Mouse (Mus musculus) heart, embryonic 14.5 days (tissue): ENCODE data around the gene Madd. TPM values are rescaled to one million over a fixed set of nuclear protein-coding genes. Genes with fewer than 3 reads are reported as not detected.

Experiments
- ATAC-seq: fragments of 200-750 bp; cut with Nextera tagmentation; 2 replicates; pipeline ENCODE4 v1.8.0; 2017; ENCODE audit warnings: low read depth, moderate TSS enrichment; ENCODE audit not compliant: insufficient number of reproducible peaks, insufficient read depth, low FRiP score
- H3K27ac ChIP-seq, 2 experiments: fragments of 200-500 bp in 1 of 2; fragments of 300-500 bp in 1 of 2; sonication (generic) in 1 of 2; replicated peaks in 1 of 2; 2 replicates each; pipeline ENCODE4 v1.5.1; 2012 to 2014; ENCODE audit warnings: low read depth in 2 of 2, low read length in 2 of 2, control low read depth in 1 of 2, mild to moderate bottlenecking in 1 of 2, mixed read lengths in 1 of 2; ENCODE audit not compliant: control insufficient read depth in 1 of 2, insufficient read depth in 1 of 2
- H3K27me3 ChIP-seq: fragments of 300-500 bp; sonication (generic); 2 replicates; pipeline ENCODE4 v1.6.1; 2014; ENCODE audit warnings: mild to moderate bottlenecking, low read length, control low read depth; ENCODE audit not compliant: control insufficient read depth, insufficient read depth
- H3K36me3 ChIP-seq: fragments of 300-500 bp; sonication (generic); 2 replicates; pipeline ENCODE4 v1.6.1; 2014; ENCODE audit warnings: mild to moderate bottlenecking, control low read depth, low read length, mixed read lengths; ENCODE audit not compliant: control insufficient read depth, insufficient read depth
- H3K4me1 ChIP-seq, 2 experiments: fragments of 200-500 bp in 1 of 2; fragments of 300-500 bp in 1 of 2; sonication (generic) in 1 of 2; 2 replicates each; pipeline ENCODE4 v1.6.1; 2012 to 2014; ENCODE audit warnings: low read length in 2 of 2, control low read depth in 1 of 2, mixed read lengths in 1 of 2; ENCODE audit not compliant: control insufficient read depth in 2 of 2, insufficient read depth in 2 of 2
- H3K4me2 ChIP-seq: fragments of 300-500 bp; sonication (generic); 2 replicates; pipeline ENCODE4 v1.6.1; 2014; ENCODE audit warnings: mild to moderate bottlenecking, low read length
- H3K4me3 ChIP-seq, 2 experiments: fragments of 200-500 bp in 1 of 2; fragments of 300-500 bp in 1 of 2; sonication (generic) in 1 of 2; 2 replicates each; pipeline ENCODE4 v1.5.1; 2012 to 2014; ENCODE audit warnings: low read length in 2 of 2, mild to moderate bottlenecking in 2 of 2, control low read depth in 1 of 2, low read depth in 1 of 2, moderate library complexity in 1 of 2; ENCODE audit not compliant: control insufficient read depth in 1 of 2, insufficient read depth in 1 of 2
- H3K9ac ChIP-seq: fragments of 300-500 bp; sonication (generic); 2 replicates; pipeline ENCODE4 v1.6.1; 2014; ENCODE audit warnings: mild to moderate bottlenecking, low read length
- H3K9me3 ChIP-seq: fragments of 300-500 bp; sonication (generic); 2 replicates; pipeline ENCODE4 v1.6.1; 2016; ENCODE audit warnings: low read length, control low read depth; ENCODE audit not compliant: control insufficient read depth
- WGBS: fragments of 180-500 bp; shearing (Covaris S2); extraction: QIAGEN DNeasy Blood & Tissue Kit; methylation state at CpG from one replicate; pipeline ENCODE4 v1.1.7; 2014; 5-methylcytosine and 5-hydroxymethylcytosine counted together
- polyA plus RNA-seq: library from polyadenylated mRNA; unstranded; fragments of >200 nt; fragmentation: Nextera tagmentation; extraction: Ambion mirVana; gene quantifications from 2 replicates; pipeline ENCODE4 v1.2.1, GENCODE M21; 2014

Madd gene
- polyA plus RNA-seq, 1 experiment from 2014 or later, result 5.2 TPM

DNA sequence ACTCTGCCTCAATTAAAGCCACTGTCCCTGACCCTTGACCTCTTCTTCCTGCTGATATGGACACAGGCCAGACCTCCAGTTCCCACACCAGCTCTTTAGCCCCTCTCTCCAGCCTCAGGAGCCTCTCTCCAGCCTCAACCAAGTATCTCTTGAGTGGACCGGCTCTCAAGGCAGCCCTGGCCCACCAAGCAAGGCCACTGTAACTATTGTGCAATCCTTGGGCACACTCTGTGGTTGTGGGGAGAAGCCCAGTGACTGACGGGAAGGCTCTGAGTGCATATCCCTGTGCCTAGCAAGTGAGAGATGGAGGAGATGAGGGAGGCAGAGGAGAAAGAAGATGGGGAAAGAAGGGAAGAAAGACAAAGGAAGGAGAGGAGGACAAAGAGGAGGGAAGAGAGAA lies 85.5 kb downstream of the Madd start:
- Histone ChIP-seq H3K4me2 (no peak overlapping the region), H3K9ac (no peak overlapping the region), H3K36me3 (no peaks in the 10 kb centered on the region), H3K4me1 (peaks cover 4 to 10% of the 10 kb centered on the region in 2 experiments; a peak in 2 of 4 replicates), H3K9me3 (no peaks in the 10 kb centered on the region), H3K27ac (no peak overlapping the region), H3K4me3 (no peak overlapping the region), H3K27me3 (no peaks in the 10 kb centered on the region)
- no peak for ATAC-seq
- WGBS, result 70% methylated on average over 2 of the region's 2 CpGs

DNA sequence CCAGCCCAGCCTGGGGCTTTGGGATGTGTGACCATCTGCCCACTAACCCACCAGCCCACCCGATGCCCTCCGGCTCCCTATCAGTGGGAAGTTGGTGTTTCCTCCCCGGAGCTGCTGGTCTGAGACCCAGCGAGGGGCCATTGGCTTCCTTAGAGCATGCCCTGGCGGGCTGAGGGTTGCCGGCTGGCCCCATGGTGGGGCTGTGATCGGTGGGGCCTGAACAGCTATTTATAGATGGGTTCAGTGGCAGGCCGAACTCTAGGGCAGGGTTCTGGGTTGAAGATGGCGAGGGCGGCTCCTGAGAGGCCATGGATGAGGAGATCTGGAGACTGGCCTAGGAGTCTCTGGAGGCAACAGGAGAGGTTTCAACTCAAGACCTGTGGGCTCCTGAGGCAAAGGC lies 86.6 kb downstream of the Madd start:
- Histone ChIP-seq H3K36me3 (no peaks in the 10 kb centered on the region), H3K4me1 (peaks cover 4 to 10% of the 10 kb centered on the region in 2 experiments; a peak in 2 of 4 replicates), H3K27ac (no peak overlapping the region), H3K9me3 (no peaks in the 10 kb centered on the region), H3K27me3 (no peaks in the 10 kb centered on the region), H3K4me3 (no peak overlapping the region), H3K9ac (0 out of 2 replicates have a peak overlapping the region, but pooled peaks have one; percentile 25), H3K4me2 (no peak overlapping the region)
- no peak for ATAC-seq
- 59% methylated on average over 10 of the region's 10 CpGs for WGBS

DNA sequence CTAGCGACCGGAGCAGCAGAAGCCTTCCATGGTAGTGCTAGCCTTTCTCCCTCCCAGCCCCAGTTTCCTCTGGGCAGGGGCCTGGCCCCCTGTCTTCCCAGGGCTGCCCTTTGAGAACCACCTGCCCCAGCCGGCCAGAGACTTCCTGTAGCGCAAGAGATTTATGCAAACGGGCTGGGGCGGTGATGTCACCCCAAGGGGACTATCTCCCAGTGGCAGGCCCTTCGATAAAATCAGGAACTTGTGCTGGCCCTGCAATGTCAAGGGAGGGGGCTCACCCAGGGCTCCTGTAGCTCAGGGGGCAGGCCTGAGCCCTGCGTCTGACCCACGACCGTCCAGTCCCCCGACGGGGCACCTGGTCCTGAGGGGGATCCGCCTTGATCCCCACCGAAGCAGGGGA lies 87.1 kb downstream of the Madd start:
- Histone ChIP-seq H3K9ac (no peak overlapping the region), H3K36me3 (no peaks in the 10 kb centered on the region), H3K4me3 (no peak overlapping the region), H3K27ac (no peak overlapping the region), H3K4me1 (peaks cover 4 to 10% of the 10 kb centered on the region in 2 experiments; a peak in 2 of 4 replicates), H3K4me2 (no peak overlapping the region), H3K9me3 (no peaks in the 10 kb centered on the region), H3K27me3 (no peaks in the 10 kb centered on the region)
- no peak for ATAC-seq
- 56% methylated on average over 14 of the region's 14 CpGs for WGBS

DNA sequence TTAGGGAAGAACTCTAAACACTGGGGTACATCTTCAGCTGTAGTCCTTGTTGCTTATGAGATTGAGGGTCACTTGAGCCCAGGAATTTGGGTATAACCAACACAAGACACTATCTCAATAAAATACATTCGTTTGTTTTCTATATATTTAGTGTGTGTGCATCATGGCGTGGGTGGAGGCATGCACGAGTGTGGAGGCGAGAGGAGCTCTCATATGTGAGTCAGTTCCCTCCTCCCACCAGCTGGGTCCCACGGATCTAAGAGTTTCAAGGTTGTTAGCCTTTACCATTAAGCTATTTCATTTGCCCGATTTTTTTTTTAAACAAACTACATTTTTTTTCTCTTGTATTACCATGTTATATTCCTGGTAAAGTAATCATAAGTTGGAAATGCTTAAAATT lies 92.8 kb downstream of the Madd start:
- H3K9ac ChIP-seq, result no peak overlapping the region
- no peak overlapping the region for H3K4me3 ChIP-seq
- H3K4me1 ChIP-seq, result no peaks in the 10 kb centered on the region
- no peak overlapping the region for H3K4me2 ChIP-seq
- 63% methylated on average over 6 of the region's 6 CpGs for WGBS
- H3K27ac ChIP-seq, result no peak overlapping the region
- no peaks in the 10 kb centered on the region for H3K9me3 ChIP-seq
- H3K36me3 ChIP-seq, result no peaks in the 10 kb centered on the region
- ATAC-seq, result no peak
- H3K27me3 ChIP-seq, result no peaks in the 10 kb centered on the region

DNA sequence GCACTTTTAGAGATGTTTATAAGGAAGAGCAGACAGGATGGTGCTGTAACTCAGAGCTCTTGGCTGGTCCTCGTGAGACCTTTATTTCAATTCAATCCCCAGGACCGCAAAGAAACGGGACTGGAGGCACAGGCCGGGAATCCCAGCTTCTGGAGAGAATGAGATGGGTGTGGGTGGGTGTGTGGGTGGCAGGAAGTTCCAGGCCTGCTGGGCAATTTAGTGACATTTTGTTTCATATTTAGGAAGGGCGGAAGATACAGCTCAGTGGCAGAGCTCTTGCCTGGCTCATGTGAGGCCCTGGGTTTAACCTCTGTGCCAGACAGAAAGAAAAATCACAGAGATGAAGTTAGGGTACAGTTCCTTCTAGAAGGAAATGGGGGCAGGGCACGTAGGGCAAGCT lies 93.4 kb downstream of the Madd start:
- Histone ChIP-seq H3K27ac (no peak overlapping the region), H3K4me2 (no peak overlapping the region), H3K4me3 (no peak overlapping the region), H3K9me3 (no peaks in the 10 kb centered on the region), H3K36me3 (no peaks in the 10 kb centered on the region), H3K27me3 (no peaks in the 10 kb centered on the region), H3K4me1 (no peaks in the 10 kb centered on the region), H3K9ac (no peak overlapping the region)
- no peak for ATAC-seq
- 66% methylated on average over 6 of the region's 6 CpGs for WGBS

DNA sequence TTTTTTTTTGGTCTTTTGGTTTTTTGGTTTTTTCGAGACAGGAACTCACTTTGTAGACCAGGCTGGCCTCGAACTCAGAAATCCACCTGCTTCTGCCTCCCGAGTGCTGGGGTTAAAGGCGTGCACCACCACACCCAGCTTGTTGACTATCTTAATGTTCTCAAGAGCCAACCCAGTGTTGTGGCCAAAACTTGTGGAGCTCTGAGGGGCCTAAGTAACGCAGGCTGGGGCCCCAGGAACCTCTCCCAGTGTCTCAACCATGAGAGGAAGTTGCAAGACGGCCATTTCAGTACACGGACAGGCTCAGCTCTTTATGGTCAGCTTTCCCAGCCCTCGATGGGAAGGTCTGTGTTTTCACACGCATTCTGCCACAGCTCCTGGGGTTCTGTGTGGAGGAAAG lies 94.7 kb downstream of the Madd start:
- ATAC-seq, result no peak
- no peaks in the 10 kb centered on the region for H3K9me3 ChIP-seq
- no peak overlapping the region for H3K4me2 ChIP-seq
- H3K4me3 ChIP-seq, result no peak overlapping the region
- H3K27ac ChIP-seq, result no peak overlapping the region
- no peaks in the 10 kb centered on the region for H3K4me1 ChIP-seq
- no peaks in the 10 kb centered on the region for H3K27me3 ChIP-seq
- WGBS, result 78% methylated on average over 9 of the region's 9 CpGs
- no peak overlapping the region for H3K9ac ChIP-seq
- no peaks in the 10 kb centered on the region for H3K36me3 ChIP-seq

DNA sequence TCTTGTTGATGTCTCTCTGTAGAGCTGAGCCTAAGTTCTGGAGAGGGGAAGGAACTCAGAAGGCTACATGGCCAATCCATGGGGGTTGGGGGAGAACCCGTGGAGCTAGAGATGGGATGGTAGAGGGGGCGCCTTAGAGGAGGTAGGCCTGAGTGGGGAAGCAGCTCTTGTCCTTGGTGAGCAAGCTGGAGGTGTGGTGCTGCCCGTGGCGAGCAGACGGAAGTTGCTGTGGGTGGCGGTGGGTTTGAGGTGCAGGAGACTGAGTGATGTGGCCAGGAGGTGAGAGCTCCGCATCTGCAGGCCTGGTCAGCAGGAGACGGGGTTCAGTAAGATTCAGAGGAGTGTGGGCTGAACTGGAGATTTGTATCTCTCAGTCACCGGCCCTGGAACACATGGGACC lies 96.2 kb downstream of the Madd start:
- 79% methylated on average over 9 of the region's 9 CpGs for WGBS
- H3K27ac ChIP-seq, result no peak overlapping the region
- H3K9me3 ChIP-seq, result no peaks in the 10 kb centered on the region
- H3K9ac ChIP-seq, result no peak overlapping the region
- no peaks in the 10 kb centered on the region for H3K27me3 ChIP-seq
- peaks cover 2 to 3% of the 10 kb centered on the region in 2 experiments; a peak in 1 of 4 replicates for H3K4me1 ChIP-seq
- ATAC-seq, result no peak
- no peak overlapping the region for H3K4me2 ChIP-seq
- H3K36me3 ChIP-seq, result no peaks in the 10 kb centered on the region
- H3K4me3 ChIP-seq, result no peak overlapping the region
